Mouse (Mus musculus) ES-E14 (cell line): ENCODE measurements around the gene Tgfbr2. TPM values are rescaled to one million over a fixed set of nuclear protein-coding genes. Genes with fewer than 3 reads are reported as not detected.

Source experiments
- DNase-seq: peaks from one replicate; pipeline ENCODE4 v3.0.0-alpha.2; 2013; ENCODE audit warnings: low read depth, low spot score
- H3K27ac ChIP-seq: 2 replicates; pipeline ENCODE4 v1.5.1; 2012; ENCODE audit warnings: low read depth, mild to moderate bottlenecking, low read length, moderate library complexity, mixed read lengths; ENCODE audit not compliant: poor library complexity, insufficient read depth, severe bottlenecking
- H3K36me3 ChIP-seq: 2 replicates; pipeline ENCODE4 v1.6.1; 2012; ENCODE audit warnings: mild to moderate bottlenecking, low read length, moderate library complexity, mixed read lengths; ENCODE audit not compliant: control insufficient read depth, poor library complexity, insufficient read depth, severe bottlenecking
- H3K4me1 ChIP-seq, 2 experiments: fragments of 150-350 bp in 1 of 2; sonication (generic) in 1 of 2; 2 replicates each; pipeline ENCODE4 v1.6.1; 2012; ENCODE audit warnings: low read length in 2 of 2, mild to moderate bottlenecking in 1 of 2, mixed read lengths in 1 of 2; ENCODE audit not compliant: control insufficient read depth in 2 of 2, insufficient read depth in 2 of 2, poor library complexity in 1 of 2
- H3K4me3 ChIP-seq, 2 experiments: fragments of 150-350 bp in 1 of 2; sonication (generic) in 1 of 2; 2 replicates each; pipeline ENCODE4 v1.5.1; 2012; ENCODE audit warnings: low read length in 2 of 2, low read depth in 1 of 2, mild to moderate bottlenecking in 1 of 2, mixed read lengths in 1 of 2; ENCODE audit not compliant: insufficient read depth in 1 of 2, poor library complexity in 1 of 2, severe bottlenecking in 1 of 2
- H3K9ac ChIP-seq: 2 replicates; pipeline ENCODE4 v1.6.1; 2012; ENCODE audit warnings: low read depth, mild to moderate bottlenecking, low read length, mixed read lengths; ENCODE audit not compliant: poor library complexity, insufficient read depth, severe bottlenecking
- H3K9me3 ChIP-seq: fragments of 150-350 bp; sonication (generic); 2 replicates; pipeline ENCODE4 v1.6.1; 2012; ENCODE audit warnings: low read depth, mild to moderate bottlenecking, low read length; ENCODE audit not compliant: control insufficient read depth, insufficient read depth
- CHD2 ChIP-seq: IDR thresholded peaks from 2 replicates; pipeline ENCODE4 v1.6.1; 2014; ENCODE audit warnings: mild to moderate bottlenecking, low read depth, low read length, inconsistent platforms
- HCFC1 ChIP-seq: IDR thresholded peaks from 2 replicates; pipeline ENCODE4 v1.6.1; 2012; ENCODE audit warnings: low read length, inconsistent platforms, borderline replicate concordance; ENCODE audit not compliant: insufficient read depth
- MAFK ChIP-seq: IDR thresholded peaks from 2 replicates; pipeline ENCODE4 v1.6.1; 2014; ENCODE audit warnings: mild to moderate bottlenecking, low read depth, low read length, inconsistent platforms; ENCODE audit not compliant: insufficient read depth
- ZC3H11A ChIP-seq: IDR thresholded peaks from 2 replicates; pipeline ENCODE4 v1.6.1; 2012; ENCODE audit warnings: low read depth, mild to moderate bottlenecking, inconsistent platforms, low read length, borderline replicate concordance
- ZNF384 ChIP-seq: IDR thresholded peaks from 2 replicates; pipeline ENCODE4 v1.6.1; 2012; ENCODE audit warnings: low read depth, low read length, inconsistent platforms
- in situ Hi-C, 2 experiments: fragments of 600-800 bp; cut with MboI; formaldehyde crosslinking; loops; one replicate each; pipeline ENCODE4 v1.15.1; 2025; ENCODE audit warnings: low sequenced_read_pairs in 2 of 2, inconsistent platforms in 1 of 2; ENCODE audit not compliant: unreplicated experiment in 2 of 2
- total RNA-seq: library from RNA; depleted of rRNA; stranded (reverse); fragments of 300-350 nt; gene quantifications from 2 replicates; pipeline ENCODE4 v1.2.3, GENCODE M21; 2012

Gene Tgfbr2
- total RNA-seq, 1 experiment = 5.1 TPM

- TF ChIP-seq ZNF384 (no peak), MAFK (no peak), ZC3H11A (no peak), HCFC1 (no peak), CHD2 (no peak)
- H3K9me3 ChIP-seq = no peaks in the 10 kb centered on the region
- no peak overlapping the region for H3K4me3 ChIP-seq
- H3K4me1 ChIP-seq = no peaks in the 10 kb centered on the region
- in situ Hi-C loops = no loop called here
- no peaks in the 10 kb centered on the region for H3K36me3 ChIP-seq
- no peak overlapping the region for H3K27ac ChIP-seq
- H3K9ac ChIP-seq = no peak overlapping the region
- no peak for DNase-seq
These were observed 75.6 kb downstream of the Tgfbr2 start for GRCm38 (mm10) chr9:116099596-116099993.

GRCm38 (mm10) chr9:116098724-116099595, 76.2 kb downstream of the Tgfbr2 start:
- H3K9ac ChIP-seq = no peak overlapping the region
- H3K4me1 ChIP-seq = no peaks in the 10 kb centered on the region
- no peak overlapping the region for H3K4me3 ChIP-seq
- no peak for TF ChIP-seq CHD2
- no peak for TF ChIP-seq ZNF384
- no peaks in the 10 kb centered on the region for H3K36me3 ChIP-seq
- in situ Hi-C loops = no loop called here
- no peak for DNase-seq
- no peaks in the 10 kb centered on the region for H3K9me3 ChIP-seq
- H3K27ac ChIP-seq = no peak overlapping the region

DNA sequence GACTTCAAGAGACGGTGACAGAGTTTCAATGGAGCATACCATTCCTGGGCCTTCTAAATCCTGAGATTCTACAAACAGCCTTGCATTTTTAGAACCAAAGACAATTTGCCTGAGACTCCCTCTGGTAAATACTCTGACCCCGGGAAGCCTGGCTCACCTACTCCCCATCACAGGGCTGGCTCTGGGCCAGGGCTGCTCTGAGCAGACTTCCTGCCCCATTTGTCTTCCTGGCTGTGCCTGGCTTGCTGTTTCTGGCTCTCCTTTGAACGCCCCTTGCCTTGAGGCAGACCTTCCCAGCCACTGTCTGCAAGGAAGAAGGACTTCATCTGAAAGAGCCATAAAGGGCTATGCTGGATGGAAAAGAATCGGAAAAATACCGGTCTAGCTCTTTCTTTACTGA, 83.2 kb downstream of the Tgfbr2 start:
- H3K27ac ChIP-seq = no peak overlapping the region

GRCm38 (mm10) chr9:116091101-116091841, 83.9 kb downstream of the Tgfbr2 start:
- H3K27ac ChIP-seq = no peak overlapping the region

More for the DNA sequence above, 83.2 kb downstream of the Tgfbr2 start:
- Histone ChIP-seq H3K36me3 (no peaks in the 10 kb centered on the region), H3K4me3 (no peak overlapping the region), H3K4me1 (no peaks in the 10 kb centered on the region), H3K9me3 (no peaks in the 10 kb centered on the region), H3K9ac (no peak overlapping the region)
- in situ Hi-C loops = no loop called here
- no peak for DNase-seq
- TF ChIP-seq CHD2 (no peak), ZNF384 (no peak), ZC3H11A (no peak), HCFC1 (no peak), MAFK (no peak)

More at GRCm38 (mm10) chr9:116091101-116091841, 83.9 kb downstream of the Tgfbr2 start:
- in situ Hi-C loops = no loop called here
- DNase-seq = no peak
- H3K4me1 ChIP-seq = no peaks in the 10 kb centered on the region
- no peak overlapping the region for H3K9ac ChIP-seq
- H3K36me3 ChIP-seq = no peaks in the 10 kb centered on the region
- TF ChIP-seq ZNF384 (no peak), MAFK (no peak), ZC3H11A (no peak), HCFC1 (no peak), CHD2 (no peak)
- no peaks in the 10 kb centered on the region for H3K9me3 ChIP-seq
- H3K4me3 ChIP-seq = no peak overlapping the region
